Mouse (Mus musculus): Measurements from ENCODE around the gene 4930415O20Rik.

DNA sequence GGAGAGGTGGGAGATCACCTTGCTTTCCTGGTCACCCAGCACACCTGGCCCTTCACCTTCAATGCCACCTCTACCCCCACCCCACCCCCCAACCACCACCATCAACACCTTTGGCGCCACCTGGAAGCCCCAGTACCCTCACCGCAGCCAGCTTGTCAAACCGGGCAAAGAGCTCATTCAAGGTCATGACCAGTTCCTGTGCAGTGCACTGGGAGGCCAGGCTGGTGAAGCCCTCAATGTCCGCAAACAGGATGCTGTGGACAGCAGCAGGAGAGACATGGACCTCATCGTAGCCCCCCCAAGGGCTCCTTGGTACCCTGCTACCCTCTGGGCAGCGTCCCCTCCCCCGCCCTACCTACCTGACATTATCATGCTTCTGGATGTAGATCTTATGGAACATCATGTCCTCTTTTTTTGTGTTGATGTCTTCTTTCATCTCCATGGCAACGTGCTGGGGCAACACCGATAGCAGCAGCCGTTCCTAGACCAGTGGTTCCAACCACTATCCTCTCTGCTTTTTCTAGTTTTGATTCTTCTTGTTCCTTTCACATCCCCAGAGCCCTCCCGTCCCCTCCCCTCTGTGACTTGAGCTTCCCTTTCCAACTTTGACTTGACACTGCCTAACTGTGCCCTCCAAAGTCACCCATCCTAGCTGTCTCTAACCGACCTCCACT, 29.4 kb downstream of the 4930415O20Rik start:
- TF ChIP-seq CTCF (IDR thresholded peaks at IDR 0.05; ENCODE audit: extremely low read depth, insufficient read depth, insufficient read length, insufficient replicate concordance) (no peak), POLR2A (IDR thresholded peaks at IDR 0.05; ENCODE audit: low read depth, low read length) (no peak)
